Mouse (Mus musculus): ENCODE results near the gene Gsta4.

DNA sequence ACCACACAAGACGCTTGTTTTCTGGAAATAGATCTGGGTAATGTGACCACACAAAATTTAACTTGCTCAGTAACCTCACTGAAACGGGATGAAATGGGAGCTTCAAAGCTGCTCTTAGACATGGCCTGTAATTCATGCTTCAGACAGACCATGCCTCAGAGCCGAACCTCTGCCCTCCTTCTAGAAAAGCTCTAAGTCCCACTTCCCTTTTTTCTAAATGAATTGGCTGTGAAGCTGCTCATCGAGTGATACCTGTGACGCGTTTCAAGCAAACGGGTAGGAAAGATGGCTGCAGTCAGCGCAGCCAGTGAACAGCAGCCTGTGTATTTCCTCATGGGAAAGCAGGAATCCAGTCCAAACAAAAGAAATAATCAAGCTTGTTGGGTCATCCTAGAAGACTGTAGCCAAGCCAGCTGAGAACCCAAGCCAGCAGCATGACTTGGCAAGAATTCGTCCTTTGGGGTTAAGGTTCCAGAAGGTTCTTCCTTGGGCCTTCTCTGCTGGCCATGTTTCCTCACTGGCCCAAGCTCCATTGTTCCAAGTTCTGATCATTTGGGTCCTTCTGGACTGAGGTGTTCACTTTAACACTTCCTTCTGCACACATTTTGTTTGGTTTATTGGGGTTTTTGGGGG, 44.4 kb upstream of the Gsta4 start:
- TF ChIP-seq POLR2A (IDR thresholded peaks at IDR 0.05; ENCODE audit: borderline replicate concordance, extremely low read depth, low read depth, low read length) (no peak), CTCF (IDR thresholded peaks at IDR 0.05; ENCODE audit: insufficient read depth, low read length) (no peak)
